Mouse (Mus musculus) natural killer cell, adult 2 months (primary cell): Measurements from ENCODE around the gene Apobec1.
A peak's percentile ranks its signal among the peaks of the same experiment; 100 is the strongest.
"Not testable (repeated sequence)": the region's sequence is repeated elsewhere in the genome, so short reads cannot be mapped to it uniquely, and the experiment has no call there.

Experiments used
- DNase-seq, 2 experiments: peaks; one replicate each; pipeline ENCODE4 v3.0.0; 2022; ENCODE audit warnings: low spot score in 2 of 2

The Apobec1 gene

DNA sequence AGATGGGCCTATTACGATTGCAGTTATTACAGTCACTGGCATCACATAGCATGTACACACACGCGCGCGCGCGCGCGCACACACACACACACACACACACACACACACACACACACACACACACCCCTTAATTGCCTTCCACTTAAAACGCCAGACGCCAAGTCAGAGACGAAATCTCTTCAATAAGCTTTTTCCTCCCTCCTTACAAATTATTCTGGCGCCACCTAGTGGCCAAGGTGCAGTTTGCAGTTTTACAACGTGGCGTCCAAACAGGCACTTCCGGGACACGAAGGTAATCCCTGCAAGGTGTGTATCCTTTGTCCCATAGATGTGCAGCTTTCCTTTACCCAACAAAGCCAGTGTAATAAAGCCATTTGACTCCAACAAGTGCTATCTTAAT lies 41.8 kb downstream of the Apobec1 start:
- peak; percentile 60 to 80 for DNase-seq

DNA sequence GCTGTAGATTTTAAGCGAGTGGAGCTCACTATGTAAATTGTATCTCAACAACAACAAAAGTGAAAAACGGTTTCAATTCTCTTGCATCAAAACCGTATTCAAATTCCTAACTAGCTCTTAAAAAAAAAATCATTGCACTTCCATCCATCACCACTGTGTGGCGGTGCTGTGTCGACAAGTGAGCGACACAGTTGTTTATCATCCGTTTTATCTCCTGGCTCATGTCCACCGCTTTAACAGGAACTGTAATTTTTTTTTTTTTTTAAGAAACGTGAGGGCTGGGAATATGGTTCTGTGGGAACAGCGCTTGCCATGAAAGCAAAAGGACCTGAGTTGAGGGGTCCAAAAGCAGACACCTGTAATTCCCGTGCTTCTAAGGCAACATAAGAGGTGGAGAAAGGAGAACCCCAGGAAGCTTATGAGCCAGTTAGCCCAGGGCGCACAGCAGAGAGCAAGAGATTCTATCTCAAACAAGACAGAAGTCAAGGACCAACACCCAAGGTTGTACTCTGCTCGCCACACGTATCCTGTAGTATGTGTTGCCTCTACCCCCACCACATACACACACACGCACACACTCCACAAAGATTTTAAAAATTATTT lies 45.2 kb downstream of the Apobec1 start:
- DNase-seq, result peak; percentile 34 to 71

DNA sequence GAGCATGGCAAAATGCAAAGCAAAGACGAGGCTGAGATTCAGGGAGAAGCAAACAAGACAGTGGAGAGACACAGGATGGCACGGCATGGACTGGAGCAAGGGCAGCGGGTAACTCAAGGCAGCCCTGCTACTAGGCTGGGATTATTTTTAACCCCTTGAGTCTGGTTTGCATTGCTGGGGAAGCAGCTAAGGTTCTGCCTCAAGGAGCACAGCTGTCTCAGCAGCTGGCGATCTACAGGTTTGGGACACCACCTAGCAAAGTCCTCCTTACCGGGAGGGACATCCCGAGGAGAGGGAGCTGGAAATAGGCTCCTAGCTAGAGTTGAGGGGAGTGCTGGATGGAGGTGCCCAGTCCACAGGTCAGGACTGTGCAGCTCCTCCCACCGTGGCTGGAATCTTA lies 47.0 kb downstream of the Apobec1 start:
- no peak for DNase-seq

DNA sequence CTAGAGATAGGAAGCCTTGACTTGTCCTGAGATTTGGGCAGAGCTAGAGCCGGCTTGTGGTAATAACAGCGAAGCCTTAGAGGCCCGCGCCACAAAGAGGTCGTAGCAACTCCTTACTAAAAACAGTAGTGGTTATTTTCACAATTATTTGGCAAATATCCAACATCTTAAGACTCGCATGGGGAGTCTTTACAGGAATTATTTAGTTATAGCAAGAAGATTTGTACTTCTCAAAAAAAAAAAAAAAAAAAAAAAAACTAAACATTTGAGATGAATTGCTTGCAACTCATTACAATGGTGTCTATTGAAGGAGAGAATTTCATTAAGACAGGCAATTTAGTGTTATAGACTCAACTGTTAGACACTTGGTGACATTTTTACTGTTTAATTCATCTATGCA lies 48.1 kb downstream of the Apobec1 start:
- no peak for DNase-seq

DNA sequence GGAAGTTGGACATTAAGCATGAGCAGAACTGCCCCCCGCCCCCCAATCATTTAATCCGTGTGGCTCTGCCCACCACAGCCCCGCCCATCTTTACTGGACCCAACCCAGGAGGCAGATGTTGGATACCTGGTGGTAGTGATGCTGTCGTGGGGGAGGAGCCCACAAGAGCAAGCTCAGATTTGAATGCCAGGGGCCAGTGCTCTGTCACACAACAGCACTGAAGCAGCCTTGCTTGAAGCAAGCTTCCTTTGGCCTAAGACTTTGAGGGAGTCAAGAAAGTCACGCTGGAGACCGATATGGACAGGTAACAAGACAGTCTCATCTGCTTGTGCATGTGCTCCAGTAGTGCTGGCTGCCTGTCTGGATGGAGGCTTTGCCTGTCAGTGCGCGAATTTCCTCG lies 48.6 kb downstream of the Apobec1 start, which contains the start of gene Aicda:
Gene Aicda (plus strand): TSS at position 196 of the 400 bp plus-strand sequence.
- no peak for DNase-seq

DNA sequence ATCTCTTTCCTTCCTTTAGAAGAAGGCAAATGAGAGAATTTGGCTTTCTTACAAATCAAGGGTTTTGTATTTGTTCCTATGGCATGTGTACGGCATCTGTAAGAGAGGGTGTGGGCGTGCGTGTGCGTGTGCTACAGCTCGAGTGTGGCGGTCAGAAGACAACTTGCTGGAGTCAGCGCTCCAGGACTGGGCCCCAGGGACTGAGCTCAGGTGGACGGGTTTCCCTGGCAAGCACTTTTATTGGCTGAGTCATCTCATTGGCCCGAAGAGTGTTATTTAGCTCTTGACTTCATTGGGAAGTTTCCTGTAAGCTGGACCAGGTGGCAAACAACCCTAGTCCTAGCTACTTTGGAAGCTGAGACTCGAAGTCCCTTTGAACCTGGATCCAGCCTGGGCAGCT lies 56.3 kb downstream of the Apobec1 start:
- no peak for DNase-seq

DNA sequence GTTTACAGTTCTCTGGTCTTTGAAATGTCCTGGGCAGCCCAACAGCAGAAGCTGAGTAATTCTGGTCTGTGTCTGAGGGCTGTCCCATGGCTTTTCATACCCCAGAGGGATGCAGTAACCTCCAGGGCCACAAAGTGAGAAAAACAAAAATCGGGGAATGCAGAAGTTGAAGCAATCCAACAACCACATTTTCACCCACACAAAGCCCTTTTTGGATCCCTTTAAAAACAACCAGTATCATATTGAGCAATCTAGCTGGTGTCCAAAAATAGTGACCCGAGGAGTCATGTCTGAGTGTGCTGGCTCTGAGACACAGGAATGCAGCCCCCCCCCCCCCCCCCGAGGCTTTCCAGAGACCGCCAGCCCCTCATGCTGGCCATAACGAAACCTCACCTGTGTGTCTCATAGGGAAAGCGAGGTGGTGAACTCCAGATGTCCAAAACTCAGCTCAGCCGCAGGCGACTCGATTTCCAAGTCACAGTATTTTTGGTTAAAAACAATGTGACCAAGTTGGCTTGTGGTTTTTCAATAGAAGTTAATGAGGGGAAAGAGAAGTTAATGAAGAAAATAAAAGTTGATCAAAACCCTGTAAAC lies 56.9 kb downstream of the Apobec1 start:
- DNase-seq, result no peak

DNA sequence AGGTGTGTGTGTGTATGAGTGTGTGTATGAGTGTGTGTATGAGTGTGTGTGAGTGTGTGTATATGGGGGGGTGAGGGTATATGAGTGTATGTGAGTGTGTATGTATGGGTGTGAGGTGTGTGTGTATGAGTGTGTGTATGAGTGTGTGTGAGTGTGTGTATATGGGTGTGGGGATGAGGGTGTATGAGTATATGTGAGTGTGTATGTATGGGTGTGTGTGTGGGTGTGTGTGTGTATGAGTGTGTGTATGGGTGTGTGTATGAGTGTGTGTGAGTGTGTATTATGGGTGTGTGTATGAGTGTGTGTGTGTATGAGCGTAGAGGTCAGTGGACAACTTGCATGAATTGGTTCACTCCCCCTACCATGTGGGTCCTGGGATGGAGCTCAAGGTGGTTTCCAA lies 57.6 kb downstream of the Apobec1 start:
- no peak for DNase-seq

DNA sequence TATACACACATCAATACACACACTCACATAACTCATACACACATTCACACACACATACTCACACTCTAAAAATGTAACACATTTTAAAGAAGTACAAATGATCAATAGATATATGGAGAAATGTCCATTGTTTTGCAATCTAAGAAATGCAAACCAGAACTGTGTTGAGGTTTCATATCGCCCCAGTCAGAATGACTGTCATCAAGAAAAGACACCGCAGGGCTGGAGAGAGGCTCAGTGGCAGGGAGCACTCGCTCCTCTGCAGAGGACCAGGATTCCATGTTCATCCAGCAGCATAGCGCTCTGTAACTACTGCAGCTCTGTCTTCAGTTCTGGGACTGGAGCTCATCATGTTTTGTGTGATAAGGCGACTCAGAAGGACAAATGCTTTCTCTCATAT lies 58.7 kb downstream of the Apobec1 start:
- no peak for DNase-seq

DNA sequence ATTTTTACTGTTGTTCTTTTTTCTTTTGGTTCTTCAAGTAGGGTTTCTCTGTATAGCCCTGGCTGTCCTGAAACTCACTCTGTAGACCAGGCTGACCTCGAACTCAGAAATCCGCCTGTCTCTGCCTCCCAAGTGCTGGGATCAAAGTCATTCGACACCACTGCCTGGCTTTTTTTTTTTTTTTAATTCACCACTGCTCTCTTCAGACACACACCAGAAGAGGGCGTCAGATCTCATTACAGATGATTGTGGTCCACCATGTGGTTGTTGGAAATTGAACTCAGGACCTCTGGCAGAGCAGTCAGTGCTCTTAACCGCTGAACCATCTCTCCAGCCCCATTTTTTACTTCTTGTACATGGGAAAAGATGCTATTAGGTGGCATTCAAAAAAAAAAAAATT lies 59.8 kb downstream of the Apobec1 start:
- DNase-seq, result not testable (repeated sequence)

DNA sequence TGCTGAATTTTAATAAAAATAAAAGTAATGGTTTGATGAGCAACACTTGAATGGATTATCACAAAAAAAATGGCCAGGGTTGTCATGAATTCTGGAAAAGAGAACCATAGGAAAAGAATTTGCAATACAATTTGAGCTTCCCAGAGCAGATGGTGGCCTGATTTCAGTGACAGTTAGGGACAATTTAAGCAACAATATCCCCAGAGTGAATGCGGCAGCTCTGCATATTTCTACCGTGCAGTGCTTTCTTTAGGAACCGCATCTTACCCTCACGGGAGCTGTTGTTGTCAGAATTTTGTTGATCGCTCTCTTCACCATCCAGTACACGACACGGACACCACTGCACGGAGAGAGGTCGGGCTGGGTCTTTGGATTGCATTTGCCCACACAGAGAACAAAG lies 62.7 kb downstream of the Apobec1 start:
- no peak for DNase-seq

DNA sequence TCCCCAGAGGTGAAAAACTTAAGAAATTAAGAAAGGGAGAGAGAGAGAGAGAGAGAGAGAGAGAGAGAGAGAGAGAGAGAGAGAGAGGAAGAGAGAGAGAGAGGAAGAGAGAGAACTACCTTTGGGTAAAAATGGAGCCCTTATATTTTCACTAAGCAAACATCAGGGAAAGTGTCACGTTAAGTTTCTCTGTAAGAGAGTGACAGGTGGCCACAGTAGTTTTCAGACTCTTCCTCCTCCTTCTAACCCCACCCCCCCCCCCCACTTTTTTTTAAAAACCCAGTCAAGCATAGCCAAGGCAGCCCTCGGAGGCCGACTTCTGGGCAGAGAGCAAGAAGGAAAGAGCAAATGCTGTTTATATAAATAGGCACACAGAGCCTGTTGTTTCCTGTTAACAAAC lies 68.2 kb downstream of the Apobec1 start:
- DNase-seq, result no peak

DNA sequence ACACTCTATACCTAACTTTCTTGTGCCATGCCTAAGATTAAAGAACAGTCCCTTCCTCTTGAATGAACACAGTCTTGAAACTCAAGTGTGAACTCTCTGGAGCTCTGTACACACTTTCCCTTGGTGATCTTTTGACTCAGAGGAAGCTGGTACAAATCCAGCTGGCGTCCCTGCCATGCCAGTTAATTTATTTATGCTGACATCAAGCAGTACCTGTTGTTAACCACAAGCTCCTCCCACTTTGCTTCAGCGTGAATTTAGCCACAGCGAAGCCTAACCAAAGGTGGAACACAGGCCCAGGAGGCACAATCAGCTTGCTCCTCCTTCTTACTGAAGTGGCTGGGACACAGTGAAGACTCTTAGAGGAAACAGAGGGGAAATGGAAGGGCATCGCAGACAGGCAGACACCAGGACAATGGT lies 69.4 kb downstream of the Apobec1 start:
- peak; percentile 34 to 42 for DNase-seq

DNA sequence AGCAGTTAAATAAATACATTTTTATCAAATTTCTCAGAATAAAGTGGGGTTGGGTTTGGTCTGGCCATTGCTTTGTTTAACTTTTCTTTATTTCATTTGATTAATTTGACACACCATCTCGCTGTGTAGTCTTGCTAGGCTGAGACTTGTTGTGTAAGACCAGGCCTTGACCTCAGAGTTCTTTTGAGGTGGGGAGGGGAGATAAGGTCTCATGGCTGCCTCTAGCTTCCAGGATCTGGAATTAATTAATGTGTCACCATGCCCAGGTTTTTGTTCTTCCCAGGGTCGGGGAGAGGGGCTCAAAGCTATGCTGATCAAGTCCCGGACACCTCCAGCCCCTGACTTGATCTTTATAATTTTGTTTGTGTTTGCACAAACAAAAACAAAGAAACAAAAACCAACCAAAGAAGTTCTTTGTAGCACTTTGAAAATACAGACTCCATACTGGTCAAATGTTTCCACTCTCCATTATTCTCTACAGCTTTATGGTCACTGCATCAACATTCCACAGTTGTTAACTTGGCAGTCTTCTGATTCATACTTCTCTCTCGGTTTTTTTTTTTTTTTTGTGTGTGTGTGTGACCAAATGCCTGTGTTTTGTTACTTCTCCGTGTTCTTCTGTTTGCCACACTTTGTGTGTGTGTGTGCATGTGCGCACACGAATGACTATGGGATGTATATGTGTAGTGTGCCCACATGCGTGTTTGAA lies 70.6 kb downstream of the Apobec1 start:
- DNase-seq, result no peak

DNA sequence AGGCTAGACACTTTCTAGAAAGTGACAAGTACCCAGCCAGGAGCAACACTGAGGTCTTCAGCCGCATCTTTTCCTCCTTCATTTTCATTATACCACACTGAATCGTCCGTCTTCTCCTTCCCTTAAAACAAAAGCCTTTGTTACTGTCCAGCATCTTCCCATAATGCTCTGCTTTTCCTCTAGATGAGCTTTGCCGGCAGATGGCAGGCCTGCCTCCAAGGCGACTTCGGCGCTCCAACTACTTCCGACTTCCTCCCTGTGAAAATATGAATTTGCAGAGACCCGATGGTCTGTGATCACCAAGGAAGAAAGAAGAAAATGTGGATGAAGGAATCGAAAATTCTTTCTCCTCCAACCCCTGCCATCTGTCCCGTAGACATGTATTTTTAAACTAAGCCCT lies 74.1 kb downstream of the Apobec1 start:
- DNase-seq, result no peak
